Mouse (Mus musculus) layer of hippocampus, adult 9-11 months (tissue): ENCODE results near the gene Shmt1.
"Not testable (repeated sequence)": the region's sequence is repeated elsewhere in the genome, so short reads cannot be mapped to it uniquely, and the experiment has no call there.

Experiments used
- DNase-seq: peaks from one replicate; pipeline ENCODE4 v3.0.0; 2022

Gene Shmt1

DNA sequence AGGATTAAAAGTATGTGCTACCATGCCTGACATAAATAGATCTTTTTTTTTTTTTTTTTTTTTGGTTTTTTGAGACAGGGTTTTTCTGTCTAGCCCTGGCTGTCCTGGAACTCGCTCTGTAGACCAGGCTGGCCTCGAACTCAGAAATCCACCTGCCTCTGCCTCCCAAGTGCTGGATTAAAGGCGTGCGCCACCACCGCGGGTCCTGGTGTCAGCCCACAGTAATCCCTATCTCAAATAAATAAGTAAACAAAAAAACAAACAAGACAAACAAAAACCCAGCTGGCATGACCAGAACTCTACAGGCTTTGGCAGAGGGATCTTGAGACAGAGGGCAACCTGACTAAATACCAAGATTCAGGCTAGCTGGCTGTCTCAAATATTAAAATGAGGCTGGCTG is at the start of gene Shmt1:
TSS of gene Shmt1 (minus strand) at position 101 of the 400 bp plus-strand sequence.
- DNase-seq, result not testable (repeated sequence)

- DNase-seq, result peak; percentile 40
Measured at GRCm38 (mm10) chr11:60856587-60856986, 45.1 kb upstream of the Shmt1 start.

DNA sequence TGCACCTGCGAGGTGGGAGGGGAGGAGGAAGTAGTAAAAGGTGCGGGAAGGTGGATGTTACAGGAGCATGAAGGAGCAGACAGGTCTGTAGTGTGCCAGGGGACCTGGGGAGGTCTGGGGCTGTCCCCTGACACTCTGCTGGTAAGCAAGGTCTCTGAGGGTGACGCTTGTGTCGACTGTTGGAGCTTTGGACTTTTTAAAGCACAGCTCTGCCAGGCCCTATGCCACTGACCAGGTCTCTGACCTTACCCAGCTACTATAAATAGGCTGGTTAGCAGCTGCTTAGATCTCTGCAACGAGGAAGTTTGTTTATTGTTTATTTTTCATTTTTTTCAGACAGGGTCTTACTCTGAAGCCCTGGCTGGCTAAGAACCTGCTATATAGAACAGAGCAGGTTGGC is 33.9 kb upstream of the Shmt1 start:
- no peak for DNase-seq

GRCm38 (mm10) chr11:60843412-60843811 is 31.9 kb upstream of the Shmt1 start:
- no peak for DNase-seq

GRCm38 (mm10) chr11:60841467-60842200 is 30.1 kb upstream of the Shmt1 start:
- DNase-seq, result no peak

GRCm38 (mm10) chr11:60837644-60838406 is 26.3 kb upstream of the Shmt1 start:
- DNase-seq, result no peak

DNA sequence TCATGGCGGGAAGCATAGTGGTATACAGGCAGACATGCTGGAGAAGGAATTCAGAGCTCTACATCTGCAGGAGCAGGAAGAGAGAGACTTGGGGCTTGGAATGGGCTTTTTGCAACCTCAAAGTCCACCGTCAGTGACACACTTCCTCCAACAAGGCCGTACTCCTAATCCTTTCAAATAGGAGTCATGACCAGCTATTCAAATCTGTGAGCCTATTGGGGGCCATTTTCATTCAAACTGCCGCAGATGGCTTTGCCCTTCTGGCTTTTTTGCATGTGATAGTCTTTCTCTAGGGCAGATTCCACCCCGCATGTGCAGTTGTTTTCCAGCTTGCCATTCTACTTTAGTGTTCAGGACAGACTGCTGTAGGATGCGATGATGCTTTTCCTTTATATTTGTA is 25.4 kb upstream of the Shmt1 start:
- DNase-seq, result no peak

GRCm38 (mm10) chr11:60830433-60831052 is 19.0 kb upstream of the Shmt1 start, which contains the start of gene Dhrs7b:
Gene Dhrs7b, plus strand, starts transcription at chr11:60830631.
- DNase-seq, result peak; percentile 92

- no peak for DNase-seq
Measured at GRCm38 (mm10) chr11:60828903-60829302, 17.4 kb upstream of the Shmt1 start.

DNA sequence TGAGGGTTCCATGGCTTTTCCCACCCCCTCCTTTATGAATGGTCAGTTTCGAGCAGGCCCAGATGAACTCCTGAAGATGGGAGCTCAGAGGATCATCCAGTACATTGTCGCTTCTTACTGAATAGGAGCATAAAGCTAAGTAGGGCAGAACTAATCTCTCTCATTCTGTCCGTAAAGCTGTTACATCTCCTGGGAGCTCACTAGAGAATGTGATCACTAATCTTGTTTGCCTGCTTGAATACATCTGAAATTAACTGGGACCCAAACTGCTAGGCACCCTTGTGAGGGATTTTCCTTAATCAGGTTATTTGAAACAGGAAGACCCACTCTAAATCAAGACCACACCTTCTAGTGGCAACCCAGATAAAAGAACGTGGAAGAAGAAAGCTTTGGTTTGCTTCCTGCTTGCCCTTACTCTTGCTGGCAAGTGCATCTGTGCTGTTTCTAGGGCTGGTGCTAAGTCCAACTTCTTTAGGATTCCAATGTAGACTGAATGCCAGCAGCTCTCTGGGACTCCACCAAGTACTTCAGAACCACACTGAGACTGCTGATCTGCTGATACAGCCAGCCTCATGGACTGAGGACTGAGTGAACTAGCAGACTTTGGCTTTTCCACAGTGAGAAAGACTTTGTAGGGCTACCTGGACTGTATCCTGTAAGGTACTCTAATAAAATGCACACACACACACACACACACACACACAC is 15.9 kb upstream of the Shmt1 start:
- no peak for DNase-seq

DNA sequence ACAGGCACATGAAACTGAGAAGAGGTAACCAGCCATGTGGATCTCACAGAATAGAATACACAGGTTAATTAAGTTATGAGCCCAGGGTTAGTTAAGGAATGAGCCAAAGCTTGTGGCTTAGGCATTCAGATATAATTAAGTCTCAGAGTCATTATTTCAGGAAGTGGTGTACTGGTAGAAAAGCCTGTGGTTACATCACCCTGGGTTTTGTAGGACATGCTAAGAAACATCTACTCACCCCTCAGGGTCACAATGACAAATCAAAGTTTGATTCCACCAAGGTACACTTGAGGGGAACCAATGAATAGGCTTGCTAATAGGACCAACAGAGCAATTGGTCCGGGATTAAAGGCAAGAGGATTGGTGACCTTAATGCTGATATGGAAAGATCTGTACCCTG is 15.2 kb upstream of the Shmt1 start:
- no peak for DNase-seq

DNA sequence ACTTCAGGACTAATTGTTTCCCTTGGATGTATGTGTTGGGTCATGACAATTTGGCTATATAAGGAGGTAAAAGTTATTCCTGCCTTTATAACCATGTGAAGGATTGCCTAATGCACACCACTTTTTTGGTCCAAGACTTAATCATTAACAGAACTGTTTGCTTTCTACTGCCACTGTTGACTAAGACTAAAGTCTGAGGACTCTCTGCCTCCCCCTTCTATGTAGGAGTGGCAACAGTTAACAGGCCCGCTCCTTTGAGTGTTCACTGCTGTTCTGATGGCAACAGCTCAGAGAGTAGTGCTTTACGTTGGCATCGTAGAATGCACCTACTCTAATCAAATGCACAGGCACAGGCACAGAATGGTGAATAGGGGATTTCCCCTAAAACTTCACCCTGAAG is 13.7 kb upstream of the Shmt1 start:
- no peak for DNase-seq

DNA sequence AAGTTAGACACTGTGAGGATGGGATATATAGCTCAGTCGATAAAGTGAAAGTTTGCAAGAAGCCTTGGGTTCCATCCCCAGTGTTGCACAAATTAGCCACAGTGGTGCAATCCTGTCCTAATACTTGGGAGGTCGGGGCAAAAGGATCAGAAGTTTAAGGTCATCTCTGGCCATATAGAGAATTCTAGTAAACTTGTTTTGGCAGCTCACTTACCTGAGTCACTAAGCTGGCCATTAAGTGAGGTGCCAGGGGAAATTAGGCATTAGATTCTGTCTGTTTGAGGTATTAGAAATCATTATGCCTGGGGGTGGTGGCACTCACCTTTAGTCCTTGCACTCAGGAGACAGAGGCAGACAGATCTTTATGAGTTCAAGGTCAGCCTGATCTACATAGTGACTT is 12.3 kb upstream of the Shmt1 start:
- no peak for DNase-seq

GRCm38 (mm10) chr11:60816398-60816797 is 4.9 kb upstream of the Shmt1 start:
- DNase-seq, result no peak

DNA sequence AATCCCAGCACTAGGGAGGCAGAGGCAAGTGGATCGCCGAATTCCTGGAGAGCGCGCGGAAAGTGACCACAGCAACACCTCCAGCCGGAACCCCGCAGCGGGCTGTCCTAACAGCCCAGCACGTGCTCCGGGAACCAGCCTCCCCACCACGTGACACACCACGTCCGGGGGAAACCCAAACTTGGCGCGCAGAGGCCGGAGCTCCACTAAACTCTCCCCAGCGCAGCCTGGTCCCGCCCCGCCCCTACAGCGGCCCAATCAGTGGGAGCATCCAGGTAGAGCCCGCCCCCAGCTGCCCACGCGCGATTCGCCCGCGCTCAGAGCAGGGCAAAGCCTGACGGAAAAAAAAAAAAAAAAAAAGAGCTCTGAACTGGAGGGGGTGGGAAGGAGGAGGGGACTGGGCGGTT is 461 bp downstream of the Shmt1 start:
- peak; percentile 95 for DNase-seq

DNA sequence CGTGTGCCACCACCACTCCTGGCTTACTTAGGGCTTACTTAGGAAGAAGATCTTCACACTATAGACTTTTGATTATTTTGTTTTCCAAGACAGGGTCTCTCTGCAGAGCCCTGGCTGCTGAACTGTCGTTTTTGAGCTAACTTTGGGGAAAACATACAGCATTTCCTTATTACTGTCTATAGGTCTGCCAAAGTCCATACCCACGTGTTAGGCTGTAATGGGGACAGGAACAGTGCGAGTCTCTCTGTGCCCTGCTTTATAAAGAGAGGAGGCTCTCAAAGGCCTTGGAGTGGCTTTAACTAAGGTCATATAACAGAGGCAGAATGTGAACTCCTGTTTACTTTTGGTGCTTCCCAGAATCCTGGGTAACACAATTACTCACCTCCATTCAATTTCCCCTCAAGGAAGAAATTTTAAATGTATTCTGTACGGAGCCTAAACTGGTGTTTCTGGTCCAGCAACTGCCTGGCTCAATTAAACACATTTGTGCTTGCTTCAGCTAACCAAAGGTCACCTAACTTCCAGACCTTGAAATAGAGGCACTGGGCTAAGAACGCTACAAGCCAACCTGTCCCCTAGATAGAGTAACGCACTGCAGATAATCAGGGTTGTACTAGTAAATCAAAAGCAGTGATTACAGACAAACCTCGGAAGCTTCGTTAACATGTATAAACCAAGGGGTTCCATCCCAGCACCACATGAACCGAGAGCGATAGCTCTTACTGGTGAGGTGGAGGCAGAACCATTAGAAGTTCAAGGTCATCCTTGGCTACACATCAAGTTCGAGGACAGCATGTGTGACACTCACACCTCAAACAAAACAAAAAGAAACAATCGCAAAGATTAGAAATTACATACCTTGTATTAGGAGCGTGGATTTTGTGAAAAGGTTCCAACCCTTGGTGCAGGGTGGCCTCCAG is 1.2 kb downstream of the Shmt1 start:
- no peak for DNase-seq

GRCm38 (mm10) chr11:60809546-60809945 is 2.0 kb downstream of the Shmt1 start:
- DNase-seq, result no peak

DNA sequence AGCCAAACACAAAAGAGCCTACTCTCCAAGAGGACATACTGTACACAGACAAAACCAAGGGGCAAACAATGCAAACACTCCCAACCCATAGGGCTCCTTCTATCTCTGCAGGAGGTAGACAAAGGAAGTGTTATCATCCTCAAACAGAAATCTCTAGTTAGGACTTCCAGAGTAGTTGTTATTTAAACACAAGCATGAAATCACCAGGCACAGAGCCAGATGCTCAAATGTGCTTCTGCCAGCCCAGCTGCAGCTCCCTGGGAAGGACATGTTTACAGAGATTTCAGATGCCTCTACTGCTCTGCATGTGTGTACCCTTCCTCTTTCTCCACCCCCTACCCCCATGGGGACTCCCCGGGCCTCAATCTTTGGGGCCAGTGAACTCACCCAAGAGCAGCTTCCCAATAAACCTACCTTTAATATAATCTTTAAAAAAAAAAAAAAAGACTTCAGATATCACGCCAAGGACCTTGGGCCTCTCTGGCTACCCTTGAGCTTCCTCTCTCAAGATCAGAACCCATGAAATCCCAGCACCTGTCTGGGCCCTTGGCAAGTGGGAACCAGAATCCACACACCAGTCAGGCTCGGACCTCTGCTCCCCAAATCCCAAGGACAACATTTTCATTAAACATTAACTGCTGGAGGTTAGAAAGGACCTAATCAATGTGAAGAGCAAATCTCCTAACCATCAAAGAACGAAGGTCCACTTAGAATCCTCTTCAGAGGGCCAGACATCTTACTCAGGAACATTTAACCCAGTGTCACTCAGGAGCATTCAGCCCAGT is 3.0 kb downstream of the Shmt1 start:
- peak; percentile 71 for DNase-seq

- no peak for DNase-seq
Measured at GRCm38 (mm10) chr11:60800892-60801291, 10.6 kb downstream of the Shmt1 start.

GRCm38 (mm10) chr11:60799977-60800376 is 11.5 kb downstream of the Shmt1 start:
- DNase-seq, result no peak

- no peak for DNase-seq
Measured at GRCm38 (mm10) chr11:60796342-60796741, 15.2 kb downstream of the Shmt1 start.
